Mouse (Mus musculus): ENCODE data around the gene Anp32a.

GRCm38 (mm10) chr9:62377897-62378296 lies 36.8 kb downstream of the Anp32a start:
- TF ChIP-seq CHD2 (IDR thresholded peaks at IDR 0.05; ENCODE audit: low read depth, low read length), result no peak
- TF ChIP-seq MAFK (IDR thresholded peaks at IDR 0.05; ENCODE audit: insufficient read depth, low read depth, low read length), result no peak
- TF ChIP-seq ZNF384 (IDR thresholded peaks at IDR 0.05; ENCODE audit: low read depth, low read length), result no peak

Measured in ES-E14 (cell line).